Mouse (Mus musculus) thymus, adult 18-20 months (tissue): ENCODE results near the gene Fgfr2.
A peak's percentile ranks its signal among the peaks of the same experiment; 100 is the strongest.

Experiments
- DNase-seq, 2 experiments: peaks; one replicate each; pipeline ENCODE4 v3.0.0; 2022; ENCODE audit warnings: mixed read lengths in 2 of 2

The Fgfr2 gene

DNA sequence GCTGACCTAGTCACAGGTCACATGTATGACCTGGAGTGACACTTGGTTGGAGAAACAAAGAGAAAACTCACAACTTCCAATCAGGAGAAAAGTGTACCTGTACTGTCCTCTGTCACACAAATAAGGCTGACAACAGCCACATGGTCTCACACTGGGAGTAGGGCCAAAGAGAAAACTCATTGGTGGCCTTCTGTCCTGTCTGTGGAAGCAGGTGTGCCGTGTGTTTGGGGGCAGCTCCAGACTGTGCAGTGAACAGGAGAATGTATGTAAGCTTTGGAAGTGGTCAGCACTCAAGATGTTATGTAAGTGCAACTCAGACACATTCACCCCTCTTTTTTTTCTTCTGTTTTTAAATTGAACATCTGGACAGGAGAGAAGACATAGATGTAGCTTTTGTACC, 2421.8 kb downstream of the Fgfr2 start:
- DNase-seq: no peak

DNA sequence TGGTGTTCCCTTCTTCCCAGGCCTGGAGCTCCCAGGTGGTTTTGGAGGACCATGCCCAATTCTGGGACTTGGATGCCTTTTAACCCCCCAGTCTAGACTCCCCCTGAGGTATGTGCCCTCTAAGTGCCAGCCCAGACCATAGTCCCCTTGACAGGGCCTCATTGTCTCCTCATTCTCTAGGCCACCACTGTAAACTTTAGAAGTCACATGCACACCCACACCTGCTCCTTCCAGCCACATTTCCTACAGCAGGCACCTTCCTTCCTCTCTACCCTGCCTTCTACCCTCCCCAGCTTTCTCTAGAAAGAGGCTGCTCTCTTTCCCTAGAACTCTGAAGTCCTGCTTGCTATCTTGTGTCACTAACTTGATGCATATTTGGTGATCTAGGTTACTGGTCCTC, 2424.7 kb downstream of the Fgfr2 start:
- no peak for DNase-seq

DNA sequence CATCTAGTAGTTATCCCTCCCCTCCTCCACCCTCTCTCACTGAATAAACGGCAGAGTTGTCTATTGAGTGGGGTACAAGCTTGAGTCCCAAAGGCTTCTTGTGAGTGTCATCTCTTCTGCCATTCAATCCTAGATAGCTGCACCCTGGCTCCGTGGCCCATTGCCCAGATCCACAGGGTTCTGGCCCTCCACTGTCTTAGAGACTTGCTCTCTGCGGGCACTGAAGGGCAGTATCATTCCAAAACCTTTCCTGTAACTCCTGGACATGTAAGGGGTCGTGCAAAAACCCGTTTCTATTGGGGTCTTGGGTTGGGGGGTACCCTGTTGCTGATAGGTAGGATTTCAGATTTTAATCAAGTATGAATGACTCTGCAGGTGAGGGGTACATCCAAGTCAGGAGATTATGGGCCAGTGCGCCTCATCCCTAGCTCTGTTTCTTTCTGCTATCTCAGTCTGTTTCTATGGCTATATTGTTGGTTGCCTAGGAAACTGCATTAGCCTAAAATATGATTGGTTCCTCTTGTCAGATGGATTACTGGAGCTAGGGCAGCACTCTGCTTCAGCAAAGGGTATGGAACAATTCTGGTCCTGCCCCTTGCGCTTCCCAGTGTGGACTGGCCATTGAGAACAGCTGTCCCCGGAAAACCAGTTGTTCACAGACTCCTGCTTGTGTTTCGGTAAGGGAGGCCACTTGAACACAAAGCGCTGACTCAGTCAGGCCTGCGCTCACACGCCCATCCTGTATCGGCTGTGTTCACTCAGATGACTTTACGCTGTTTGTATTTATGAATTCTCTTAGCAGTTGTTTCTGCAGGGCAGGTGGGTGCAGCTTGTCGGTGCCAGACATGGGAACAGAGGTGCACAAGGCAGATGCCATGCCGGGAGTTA, 2426.6 kb downstream of the Fgfr2 start:
- DNase-seq: no peak

DNA sequence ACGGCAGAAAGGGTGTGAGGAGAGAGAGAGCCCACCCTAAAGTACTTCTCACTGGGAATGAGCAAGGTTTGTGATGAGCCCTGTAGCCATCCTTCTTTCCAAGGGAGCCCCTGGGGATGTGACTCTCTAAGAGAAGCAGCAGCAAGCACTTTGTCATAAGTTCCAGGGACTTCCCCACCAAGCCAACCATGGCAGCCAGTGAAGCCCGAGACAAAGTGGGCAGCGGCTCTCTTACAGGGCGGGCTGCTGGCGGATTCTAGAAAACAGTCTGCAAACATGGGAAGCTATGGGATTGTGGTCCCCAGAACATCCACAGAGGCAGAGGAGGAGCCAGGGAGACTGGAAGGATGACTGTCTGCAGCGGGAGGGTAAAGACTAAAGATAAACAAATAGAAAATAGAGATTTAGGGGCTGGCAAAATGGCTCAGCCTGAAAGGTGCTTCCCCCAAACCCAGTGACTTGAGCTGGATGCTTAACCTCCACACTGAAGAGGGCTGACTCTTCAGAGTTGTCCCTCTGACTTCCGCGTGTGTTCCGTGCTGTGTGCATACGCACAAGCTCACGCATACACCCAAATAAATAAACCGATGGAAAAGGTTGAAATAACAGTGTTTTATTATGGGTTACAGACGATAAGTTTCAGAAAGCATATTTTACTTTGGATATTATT, 2427.3 kb downstream of the Fgfr2 start:
- DNase-seq: no peak

DNA sequence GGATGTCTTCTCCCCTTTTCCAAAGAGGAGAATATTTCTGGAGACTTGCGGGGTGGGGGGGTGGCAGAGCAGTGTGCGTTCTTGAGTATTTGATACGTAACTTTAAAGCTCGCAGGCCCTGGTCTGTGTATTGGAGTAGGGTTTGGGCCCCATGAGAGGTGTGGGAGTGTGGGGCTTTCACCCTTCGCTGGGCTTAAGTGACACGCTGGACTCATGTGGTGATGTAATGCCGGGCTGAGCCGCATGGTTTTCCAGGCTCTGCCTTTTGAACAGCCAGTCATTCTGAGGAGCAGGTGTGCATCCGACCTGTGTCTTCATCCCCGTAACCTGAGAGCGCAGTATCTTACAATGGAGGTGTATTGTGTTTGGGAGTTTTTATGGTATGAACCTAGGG, 2429.4 kb downstream of the Fgfr2 start:
- DNase-seq: no peak

DNA sequence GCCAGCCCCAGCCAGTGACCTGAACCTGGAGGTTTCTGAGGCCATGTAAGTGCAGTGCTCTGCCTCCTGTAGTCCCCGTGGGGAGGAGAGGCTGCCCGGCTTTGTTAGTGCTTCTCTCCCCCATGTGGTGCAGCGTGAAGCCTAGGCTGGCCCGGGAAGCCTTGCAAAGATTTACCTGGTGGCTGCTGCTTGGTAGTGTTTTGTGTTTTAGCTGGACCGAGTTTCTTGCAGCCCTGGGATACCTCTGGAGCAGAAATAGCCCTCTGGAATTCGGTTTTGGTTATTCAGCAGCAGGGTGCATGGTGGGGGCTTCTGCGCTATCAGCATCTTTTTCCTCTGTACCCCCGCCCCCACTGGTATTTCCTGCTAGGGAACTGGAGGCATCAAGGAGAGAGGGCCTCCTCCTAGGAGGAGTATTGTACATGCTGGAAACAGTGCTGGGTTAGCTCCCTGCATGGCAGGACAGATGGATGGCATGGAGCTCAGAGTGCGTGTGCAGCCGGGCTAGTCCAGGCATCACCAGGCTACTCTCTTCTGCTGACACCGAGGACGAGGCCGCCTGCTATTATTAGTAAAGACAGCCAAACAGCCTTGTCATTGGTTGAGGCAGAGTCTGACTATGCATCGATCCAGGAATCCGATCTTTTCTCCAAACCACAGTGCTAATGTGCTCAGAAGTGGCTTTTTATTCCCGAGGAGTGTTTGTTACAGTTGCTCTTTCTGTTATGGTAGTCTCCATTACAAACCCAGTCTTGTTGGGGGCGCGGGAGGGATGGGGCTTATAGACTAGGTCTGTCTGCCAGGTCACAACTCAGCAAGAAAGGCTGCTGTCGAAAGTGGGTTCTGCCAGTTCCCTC, 2430.0 kb downstream of the Fgfr2 start:
- DNase-seq: peak in 1 of 2 experiments; percentile 25

DNA sequence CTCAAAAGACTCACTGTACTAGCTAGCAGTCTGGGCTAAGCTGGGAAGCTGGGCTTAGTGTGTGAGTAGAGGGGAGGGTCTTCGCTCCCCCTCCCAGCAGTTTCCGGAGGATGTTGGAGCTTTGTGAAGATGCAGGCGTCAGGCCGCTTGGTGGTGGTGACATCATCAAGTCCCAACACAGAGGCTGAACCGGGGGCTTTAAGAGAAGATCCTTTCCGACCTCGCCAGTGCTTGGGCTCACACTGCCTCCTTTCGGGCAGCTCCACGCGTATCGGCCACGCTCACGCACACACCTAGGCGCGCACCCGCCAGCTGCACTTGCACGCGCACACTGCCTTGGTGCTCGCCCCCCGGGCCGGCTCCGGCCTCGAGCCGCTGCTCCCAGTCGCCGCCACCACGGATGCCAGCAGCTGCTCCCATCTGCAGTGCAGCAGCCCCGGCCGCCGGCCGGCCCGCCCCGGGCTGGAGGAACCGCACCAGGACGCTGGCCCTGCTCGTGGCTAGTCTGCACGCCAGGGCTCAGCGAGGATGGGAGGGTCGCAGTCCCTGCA, 2430.7 kb downstream of the Fgfr2 start:
- peak; percentile 65 to 74 for DNase-seq

DNA sequence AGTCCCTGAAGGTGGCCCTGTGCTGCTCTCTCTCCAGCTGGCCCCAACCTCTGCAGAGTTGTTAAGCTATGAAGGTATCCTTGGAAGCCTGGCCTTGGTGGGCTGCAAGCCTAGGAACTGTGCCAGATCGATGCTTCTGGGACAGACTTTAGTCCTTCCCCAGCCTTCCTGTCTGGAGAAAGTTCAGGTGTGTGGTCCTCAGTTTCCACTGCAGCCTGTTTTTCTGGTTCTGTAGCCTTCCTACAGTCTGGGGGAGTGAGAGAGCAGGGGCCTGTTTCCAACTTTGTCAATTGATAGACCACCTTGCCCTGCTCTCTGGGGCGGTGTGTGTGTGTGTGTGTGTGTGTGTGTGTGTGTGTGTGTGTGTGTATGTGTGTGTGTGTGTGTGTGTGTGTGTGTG, 2431.2 kb downstream of the Fgfr2 start:
- DNase-seq: no peak

DNA sequence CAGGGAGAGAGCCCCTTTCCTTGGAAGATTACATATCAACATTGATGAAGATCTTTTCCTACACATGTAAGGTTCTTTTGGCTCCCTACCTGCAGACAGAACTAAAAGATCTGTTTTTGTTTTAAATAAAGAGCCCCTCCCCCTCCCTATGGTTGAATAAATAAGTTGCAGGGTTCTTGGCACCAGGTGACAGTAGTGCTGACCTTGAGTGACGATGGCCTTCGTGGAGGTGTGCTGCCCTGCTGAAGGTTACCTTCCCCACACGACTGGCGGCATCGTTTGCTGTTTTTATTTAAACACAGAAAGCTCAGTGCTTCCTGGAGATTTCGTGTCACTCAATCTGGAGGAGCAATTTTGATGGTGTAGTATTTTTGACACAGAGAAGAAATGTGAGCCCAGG, 2432.3 kb downstream of the Fgfr2 start:
- DNase-seq: no peak

DNA sequence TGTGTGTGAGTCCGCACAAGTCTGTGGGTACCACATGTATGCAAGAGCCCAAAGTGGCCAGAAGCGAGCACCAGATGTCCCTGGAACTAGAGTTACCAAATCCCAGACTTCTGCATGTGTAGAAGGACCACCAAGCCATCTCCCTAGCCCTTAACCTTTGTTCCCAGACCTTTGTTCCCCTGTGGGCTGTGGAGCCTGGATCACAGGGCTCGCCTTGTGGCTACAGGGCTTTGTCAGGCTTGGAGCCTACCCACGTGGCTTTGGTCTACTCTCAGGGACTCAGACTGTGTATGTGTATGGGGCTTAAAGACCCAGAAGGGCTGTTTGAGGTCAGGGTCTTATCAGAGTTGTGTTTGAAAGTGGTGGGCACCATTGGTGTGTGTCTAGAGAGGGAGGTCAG, 2434.5 kb downstream of the Fgfr2 start:
- no peak for DNase-seq

DNA sequence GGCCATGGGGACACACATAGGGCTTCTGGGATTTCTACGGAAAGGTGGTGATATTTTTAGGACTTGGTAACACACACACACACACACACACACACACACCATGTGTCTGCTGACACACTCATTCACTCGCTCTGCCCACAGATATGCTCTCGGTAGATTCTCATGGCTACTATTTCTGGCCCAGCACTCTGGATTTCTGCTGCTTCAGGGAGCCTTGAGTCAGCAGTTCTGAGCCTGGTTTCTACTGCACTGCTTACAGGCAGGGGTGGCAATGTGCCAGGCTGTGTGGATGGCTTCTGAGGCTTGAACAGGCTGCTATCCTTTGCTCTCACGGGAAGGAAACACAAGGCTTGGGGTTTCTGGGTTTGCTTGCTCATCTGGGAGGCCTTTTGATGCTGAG, 2441.4 kb downstream of the Fgfr2 start:
- no peak for DNase-seq

DNA sequence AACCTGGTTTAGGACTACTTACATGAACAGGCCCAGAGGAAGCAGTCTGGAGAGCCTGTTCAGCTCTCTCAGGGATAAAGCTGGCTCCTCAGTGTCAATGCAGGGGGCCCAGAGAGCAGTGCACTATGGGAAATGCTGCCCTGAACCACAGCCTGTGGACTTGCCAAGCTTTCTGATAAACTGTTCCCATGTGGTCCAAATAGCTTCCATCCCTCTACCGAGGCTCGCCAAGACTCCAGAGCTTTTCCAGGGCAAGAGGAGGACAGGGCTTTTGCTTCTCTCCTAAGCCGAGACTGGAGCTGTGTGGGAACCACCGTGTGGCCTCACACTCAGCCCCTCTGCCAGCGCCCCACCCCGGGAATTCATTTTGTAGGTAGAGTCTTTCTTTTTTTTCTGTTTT, 2444.7 kb downstream of the Fgfr2 start:
- DNase-seq: no peak

DNA sequence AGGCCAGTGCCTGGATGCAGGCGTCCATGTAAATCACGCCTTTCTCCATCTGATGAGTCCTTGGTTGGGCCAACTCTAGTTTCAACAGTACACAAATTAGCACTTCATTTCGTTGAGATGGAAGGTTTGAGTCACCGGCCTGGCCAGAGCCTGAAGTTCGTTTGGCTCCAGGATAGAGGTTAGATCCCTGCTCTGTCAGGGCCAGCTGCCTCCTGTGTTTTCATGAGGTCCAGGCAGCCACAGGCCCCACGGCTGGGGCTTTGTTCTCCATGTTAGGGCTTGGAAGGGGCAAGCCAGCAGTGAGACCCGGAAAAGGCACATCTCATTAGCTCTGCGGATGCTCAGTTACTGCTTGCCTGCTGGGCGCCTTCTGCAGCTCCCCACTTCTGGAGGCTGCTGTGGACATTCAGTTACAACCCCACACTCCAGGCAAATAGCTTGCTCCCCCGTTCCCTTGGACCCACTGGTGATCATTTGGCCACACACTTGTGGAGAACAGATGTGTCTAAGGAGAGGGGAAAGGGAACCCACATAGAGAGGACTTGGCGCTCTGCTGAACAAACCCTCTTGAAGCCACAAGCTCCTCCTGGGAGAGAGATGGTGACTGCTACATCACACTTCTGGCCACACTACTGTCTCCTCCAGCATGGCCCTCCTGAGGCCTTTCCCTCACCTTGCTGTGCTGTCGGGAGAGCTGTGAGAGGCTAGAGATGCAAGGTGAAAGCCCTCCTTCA, 2445.4 kb downstream of the Fgfr2 start:
- no peak for DNase-seq

DNA sequence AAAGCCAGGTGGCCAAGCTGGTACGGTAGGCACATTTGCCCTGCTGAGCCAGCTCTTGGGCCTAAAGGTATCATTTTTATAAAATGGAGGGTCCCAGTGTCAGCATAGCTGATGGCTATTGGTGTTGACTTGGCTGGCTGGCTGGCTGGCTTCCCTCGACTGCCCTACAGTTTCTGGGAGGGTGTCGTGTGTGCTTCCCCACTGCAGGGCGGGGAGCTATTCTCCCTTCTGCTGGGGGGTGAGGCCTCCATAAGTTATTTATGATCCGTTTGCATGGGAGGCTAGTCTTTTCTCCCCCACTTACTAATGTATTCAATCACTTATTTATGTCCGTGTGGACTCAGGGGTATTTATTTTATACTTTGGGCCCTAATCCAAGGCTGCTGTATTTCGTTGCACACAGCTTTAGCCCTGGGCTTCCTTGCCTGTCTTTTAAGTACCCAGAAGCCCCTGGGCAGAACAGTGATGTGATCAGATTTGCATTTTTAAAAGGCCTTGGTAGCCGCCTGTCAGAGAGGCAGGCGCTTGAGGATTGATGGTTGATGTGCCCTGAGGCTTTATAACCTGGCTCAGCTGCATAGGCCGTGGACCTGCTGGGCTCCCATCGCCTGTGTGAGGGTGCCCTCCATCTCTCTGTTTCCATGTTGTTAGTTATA, 2446.1 kb downstream of the Fgfr2 start:
- no peak for DNase-seq

DNA sequence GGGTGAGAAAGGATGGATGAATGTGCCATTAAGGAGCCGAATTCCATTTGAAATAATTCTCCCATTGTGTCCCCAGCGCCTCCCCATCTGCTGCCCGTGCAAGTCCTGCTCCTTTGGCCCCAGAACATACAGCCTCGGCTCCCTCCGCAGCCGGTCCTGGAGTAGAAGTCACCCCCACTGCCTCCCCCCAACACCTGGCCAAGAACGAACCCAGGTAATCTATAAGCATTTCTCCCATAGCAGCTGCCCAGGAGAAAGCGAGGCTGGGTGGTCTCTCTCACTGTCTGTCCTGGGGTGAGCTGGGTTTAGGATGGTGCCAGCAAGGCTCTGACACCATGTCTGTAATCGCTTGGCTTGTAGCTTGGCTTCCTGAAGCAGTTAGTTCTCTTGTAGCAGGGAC, 2448.6 kb downstream of the Fgfr2 start:
- no peak for DNase-seq

DNA sequence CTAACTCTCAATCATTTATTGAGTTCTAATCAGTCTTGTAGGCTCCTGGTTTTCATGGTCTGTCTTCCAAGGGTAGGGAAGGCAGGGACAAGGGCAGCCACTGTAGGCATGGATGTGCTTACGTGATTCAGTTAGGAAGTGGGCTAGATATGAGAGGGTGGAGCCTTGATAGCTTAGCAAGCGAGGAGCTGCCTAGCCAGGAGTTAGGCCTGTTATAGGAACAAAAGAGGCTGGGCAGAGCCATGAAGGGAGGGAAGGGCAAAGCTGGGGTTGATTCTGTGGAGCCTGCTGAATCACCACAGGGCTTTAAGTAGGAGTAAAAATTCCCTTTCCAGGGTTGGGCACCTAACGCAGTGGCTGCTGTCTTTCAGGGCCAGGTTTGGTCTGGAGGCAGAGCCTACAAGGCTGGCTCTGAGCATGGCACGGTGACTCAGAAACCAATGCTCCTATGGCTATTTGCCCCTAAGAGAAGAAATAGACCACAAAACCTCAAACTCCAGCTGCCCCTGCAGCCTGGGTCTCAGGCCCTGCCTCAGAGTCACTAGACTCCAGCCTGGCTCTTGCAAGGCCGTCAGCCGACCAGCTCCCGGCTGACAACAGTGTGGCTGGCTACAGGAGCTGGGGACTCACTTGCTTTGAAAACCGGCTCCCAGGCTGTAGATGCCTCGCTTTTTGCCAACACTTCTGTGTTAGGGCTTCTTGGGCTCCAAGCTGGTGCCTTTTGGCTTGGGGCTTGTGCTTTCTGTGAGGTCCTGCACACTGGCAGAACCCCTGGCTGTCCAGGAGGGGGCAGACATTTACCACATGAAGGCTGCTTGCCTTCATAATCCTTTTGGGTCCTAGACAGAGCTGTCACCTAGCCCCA, 2449.7 kb downstream of the Fgfr2 start:
- DNase-seq: no peak

DNA sequence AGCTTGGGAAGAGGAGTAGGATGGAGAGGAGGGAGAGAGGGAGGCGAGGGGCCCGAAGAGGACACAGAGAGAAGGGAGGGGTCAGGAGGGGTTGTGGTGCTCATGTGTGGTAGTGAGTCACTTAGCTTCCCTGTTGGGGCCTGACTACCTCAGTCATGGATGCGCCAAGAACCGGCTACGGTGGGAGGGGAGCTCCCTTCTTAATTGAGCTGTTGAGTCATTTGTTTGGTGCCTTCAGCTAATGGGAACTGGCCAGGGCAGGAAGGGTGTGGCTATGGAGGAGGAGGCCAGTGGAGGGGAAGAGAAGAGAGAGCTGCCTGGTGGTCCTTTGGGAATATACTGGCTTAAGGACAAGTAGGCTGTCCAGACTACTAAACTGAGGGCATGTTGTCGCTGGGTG, 2451.8 kb downstream of the Fgfr2 start:
- DNase-seq: no peak

DNA sequence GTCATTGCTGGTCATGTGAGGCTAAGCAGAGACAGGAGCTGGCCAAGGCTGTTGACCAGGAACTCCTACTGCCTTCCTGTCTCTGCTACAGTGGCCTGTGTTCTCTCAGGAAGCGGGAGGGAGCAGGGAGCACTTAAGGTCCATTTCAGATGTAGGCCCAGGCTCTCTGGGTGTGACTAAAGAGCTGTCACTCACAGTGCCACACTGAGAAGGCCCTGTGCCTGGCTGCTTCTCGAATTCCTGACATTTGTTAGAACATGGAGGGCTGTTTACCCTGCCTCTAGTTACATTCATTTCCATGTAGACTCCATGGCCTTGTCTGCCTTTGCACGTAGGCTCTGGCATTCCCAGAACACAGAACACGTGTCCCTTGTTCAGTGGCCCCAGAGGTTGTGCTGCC, 2452.8 kb downstream of the Fgfr2 start:
- no peak for DNase-seq

DNA sequence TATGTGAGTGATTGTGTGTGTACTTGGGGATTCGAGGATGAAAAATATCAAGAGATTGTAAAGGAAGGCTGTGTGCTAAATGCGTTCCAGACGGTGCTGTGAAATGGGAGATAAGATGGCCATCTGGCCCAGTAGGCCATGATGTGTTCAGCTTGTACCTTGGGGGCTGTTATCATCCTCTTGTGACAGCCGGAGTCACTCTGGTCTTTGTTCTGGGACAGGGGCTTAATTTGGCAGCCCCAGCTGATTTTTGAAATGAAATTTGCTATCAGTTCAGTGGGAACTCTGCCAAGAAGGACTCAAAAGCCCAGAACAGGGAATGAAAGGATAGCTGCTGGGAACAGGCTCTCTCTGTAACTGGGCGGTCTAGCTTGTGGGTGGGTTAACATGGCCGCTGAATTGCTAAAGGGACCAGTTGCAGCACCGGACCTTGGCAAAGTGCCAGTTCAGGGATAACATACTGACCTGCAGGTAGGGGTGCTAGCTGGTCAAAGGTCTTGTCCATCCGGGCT, 2453.7 kb downstream of the Fgfr2 start:
- no peak for DNase-seq

DNA sequence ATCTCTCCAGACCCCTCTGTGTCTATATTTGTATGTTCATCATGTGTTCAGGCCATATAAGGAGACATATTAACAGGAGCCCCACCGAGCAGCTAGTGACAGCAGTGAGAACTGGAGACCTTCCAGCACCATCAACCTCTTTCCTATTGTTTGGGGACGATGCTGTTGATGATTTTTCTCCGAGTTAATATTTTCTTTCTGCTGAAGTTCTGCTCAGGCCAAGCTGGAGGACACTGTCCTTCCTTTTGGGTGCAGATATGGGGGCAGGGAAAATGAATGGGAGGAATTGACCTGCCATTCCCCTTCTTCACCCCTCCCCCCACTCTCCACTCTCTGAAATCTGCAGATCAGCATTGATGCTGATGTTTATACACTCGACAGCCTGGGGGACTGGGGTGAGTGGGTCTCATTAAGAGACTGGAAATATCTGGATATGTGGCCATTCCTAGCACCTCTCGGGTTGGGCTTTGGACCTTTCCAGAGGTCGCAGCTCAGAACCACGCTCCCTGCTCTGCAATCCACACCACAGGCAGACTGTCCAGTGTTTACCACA, 2454.3 kb downstream of the Fgfr2 start:
- no peak for DNase-seq
